1 mouse cellular context compared by ENCODE assay signal in genomic region chr12:54655292-54656038, GRCm38 (mm10).
A peak's percentile ranks its signal among the peaks of the same experiment; 100 is the strongest.
TF ChIP-seq lines count a peak whose summit lies in the region.

No protein-coding gene starts in this region.

TF ChIP-seq in MEL, 35 proteins besides CTCF, POLR2A, EP300 and RAD21 (continued from another document):
- TF ChIP-seq TCF12 (IDR thresholded peaks at IDR 0.05; ENCODE audit: low read depth, low read length): no peak
- TF ChIP-seq TBP (IDR thresholded peaks at IDR 0.05; ENCODE audit: low read depth, low read length): peak; percentile 88
- TF ChIP-seq MYB (IDR thresholded peaks at IDR 0.05; ENCODE audit: low read depth, low read length): no peak
- no peak for TF ChIP-seq TAL1 (IDR thresholded peaks at IDR 0.05; ENCODE audit: low read length)
- TF ChIP-seq RCOR1 (IDR thresholded peaks at IDR 0.05; ENCODE audit: low read depth, low read length): no peak
- TF ChIP-seq ELF1 (IDR thresholded peaks at IDR 0.05; ENCODE audit: low read depth, low read length): no peak; the same call in 1 of the 2 replicates
- peak; percentile 71; the same call in 1 of the 2 replicates for TF ChIP-seq GATA1 (IDR thresholded peaks at IDR 0.05; ENCODE audit: low read depth, low read length)
- no peak for TF ChIP-seq SMC3 (IDR thresholded peaks at IDR 0.05; ENCODE audit: low read depth, low read length)
- no peak for TF ChIP-seq NRF1 (IDR thresholded peaks at IDR 0.05; ENCODE audit: insufficient read depth, low read depth, low read length, poor library complexity, severe bottlenecking)
- TF ChIP-seq GABPA (IDR thresholded peaks at IDR 0.05; ENCODE audit: low read depth, low read length): no peak
- no peak for TF ChIP-seq JUND (IDR thresholded peaks at IDR 0.05; ENCODE audit: low read depth, low read length)
- no peak for TF ChIP-seq E2F4 (IDR thresholded peaks at IDR 0.05; ENCODE audit: borderline replicate concordance, low read depth, low read length)
